Mouse (Mus musculus) embryonic facial prominence, embryonic 15.5 days (tissue): ENCODE measurements around the gene Kcnk6. TPM values are rescaled to one million over a fixed set of nuclear protein-coding genes. Genes with fewer than 3 reads are reported as not detected.
A peak's percentile ranks its signal among the peaks of the same experiment; 100 is the strongest.

Experiments used
- ATAC-seq: fragments of 200-750 bp; cut with Nextera tagmentation; 2 replicates; pipeline ENCODE4 v1.8.0; 2017; ENCODE audit warnings: low read depth, moderate TSS enrichment; ENCODE audit not compliant: insufficient number of reproducible peaks, low FRiP score, low TSS enrichment
- H3K27ac ChIP-seq: fragments of 300-500 bp; sonication (generic); replicated peaks from 2 replicates; pipeline ENCODE4 v1.5.1; 2015; ENCODE audit warnings: mild to moderate bottlenecking, inconsistent platforms
- H3K27me3 ChIP-seq: fragments of 300-500 bp; sonication (generic); 2 replicates; pipeline ENCODE4 v1.6.1; 2015; ENCODE audit warnings: inconsistent platforms
- H3K36me3 ChIP-seq: fragments of 300-500 bp; sonication (generic); 2 replicates; pipeline ENCODE4 v1.6.1; 2015; ENCODE audit warnings: mild to moderate bottlenecking, inconsistent platforms
- H3K4me1 ChIP-seq: fragments of 300-500 bp; sonication (generic); 2 replicates; pipeline ENCODE4 v1.6.1; 2015; ENCODE audit warnings: inconsistent platforms
- H3K4me2 ChIP-seq: fragments of 300-500 bp; sonication (generic); replicated peaks from 2 replicates; pipeline ENCODE4 v1.6.1; 2015; ENCODE audit warnings: mild to moderate bottlenecking, inconsistent platforms
- H3K4me3 ChIP-seq: fragments of 300-500 bp; sonication (generic); replicated peaks from 2 replicates; pipeline ENCODE4 v1.5.1; 2015; ENCODE audit warnings: mild to moderate bottlenecking, inconsistent platforms
- H3K9ac ChIP-seq: fragments of 300-500 bp; sonication (generic); 2 replicates; pipeline ENCODE4 v1.6.1; 2015; ENCODE audit warnings: inconsistent platforms
- H3K9me3 ChIP-seq: fragments of 300-500 bp; sonication (generic); replicated peaks from 2 replicates; pipeline ENCODE4 v1.6.1; 2016; ENCODE audit warnings: inconsistent platforms
- WGBS: fragments of 180-500 bp; shearing (Covaris S2); methylation state at CpG from one replicate; pipeline ENCODE4 v1.1.7; 2015; 5-methylcytosine and 5-hydroxymethylcytosine counted together
- polyA plus RNA-seq: library from polyadenylated mRNA; unstranded; fragments of >200 nt; fragmentation: Nextera tagmentation; extraction: Ambion mirVana; gene quantifications from 2 replicates; pipeline ENCODE4 v1.2.1, GENCODE M21; 2015

Gene Kcnk6
- polyA plus RNA-seq, 1 experiment from 2014 or later, result 3.3 TPM

GRCm38 (mm10) chr7:29265636-29266035 lies 33.3 kb upstream of the Kcnk6 start:
- 68% methylated on average over 7 of the region's 7 CpGs for WGBS
- Histone ChIP-seq H3K27me3 (no peaks in the 10 kb centered on the region), H3K4me3 (no peak overlapping the region), H3K4me2 (no peak overlapping the region), H3K9me3 (no peaks in the 10 kb centered on the region), H3K36me3 (no peaks in the 10 kb centered on the region), H3K4me1 (peaks cover 14% of the 10 kb centered on the region; the same call in 1 of the 2 replicates), H3K9ac (no peak overlapping the region), H3K27ac (no peak overlapping the region)
- ATAC-seq, result no peak

GRCm38 (mm10) chr7:29263831-29264230 lies 31.5 kb upstream of the Kcnk6 start:
- H3K9me3 ChIP-seq, result no peaks in the 10 kb centered on the region
- H3K4me2 ChIP-seq, result no peak overlapping the region
- H3K27me3 ChIP-seq, result no peaks in the 10 kb centered on the region
- peaks cover 16% of the 10 kb centered on the region for H3K4me1 ChIP-seq
- no peak overlapping the region for H3K27ac ChIP-seq
- no peak overlapping the region for H3K9ac ChIP-seq
- 76% methylated on average over 3 of the region's 3 CpGs for WGBS
- no peak for ATAC-seq
- no peaks in the 10 kb centered on the region for H3K36me3 ChIP-seq
- H3K4me3 ChIP-seq, result no peak overlapping the region

DNA sequence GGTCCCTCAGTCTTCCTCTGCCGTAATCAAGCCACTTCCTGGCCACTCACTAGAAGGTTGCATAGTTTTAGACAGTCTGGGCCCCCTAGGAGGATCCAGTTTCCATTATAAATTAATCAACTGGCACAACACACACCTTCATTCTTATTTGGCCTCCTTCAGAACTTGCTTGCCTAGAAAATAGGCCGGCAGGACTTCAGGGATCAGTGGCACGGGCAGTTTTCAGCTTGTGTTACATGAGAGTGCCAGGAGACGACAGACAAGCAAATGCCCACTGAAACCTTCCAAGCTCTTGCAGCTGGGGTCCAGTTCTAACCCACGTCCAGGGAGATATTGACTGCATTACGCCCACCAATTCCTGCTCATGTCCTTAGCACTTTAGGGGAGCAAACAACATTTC lies 29.8 kb upstream of the Kcnk6 start:
- Histone ChIP-seq H3K4me1 (peaks cover 21% of the 10 kb centered on the region), H3K27ac (no peak overlapping the region), H3K4me2 (no peak overlapping the region), H3K36me3 (no peaks in the 10 kb centered on the region), H3K9ac (no peak overlapping the region), H3K9me3 (no peaks in the 10 kb centered on the region), H3K27me3 (no peaks in the 10 kb centered on the region), H3K4me3 (no peak overlapping the region)
- whole genome bisulfite sequencing, result 60% methylated on average over 6 of the region's 6 CpGs
- no peak for ATAC-seq

- H3K27ac ChIP-seq, result peak overlapping the region; percentile 51; the same call in 1 of the 2 replicates
- no peak overlapping the region for H3K4me2 ChIP-seq
- no peak for ATAC-seq
- no peaks in the 10 kb centered on the region for H3K27me3 ChIP-seq
- H3K9me3 ChIP-seq, result no peaks in the 10 kb centered on the region
- no peak overlapping the region for H3K4me3 ChIP-seq
- 71% methylated on average over 10 of the region's 10 CpGs for WGBS
- no peaks in the 10 kb centered on the region for H3K36me3 ChIP-seq
- no peak overlapping the region for H3K9ac ChIP-seq
- H3K4me1 ChIP-seq, result peaks cover 18% of the 10 kb centered on the region
These were observed 27.7 kb upstream of the Kcnk6 start for GRCm38 (mm10) chr7:29259781-29260730.

DNA sequence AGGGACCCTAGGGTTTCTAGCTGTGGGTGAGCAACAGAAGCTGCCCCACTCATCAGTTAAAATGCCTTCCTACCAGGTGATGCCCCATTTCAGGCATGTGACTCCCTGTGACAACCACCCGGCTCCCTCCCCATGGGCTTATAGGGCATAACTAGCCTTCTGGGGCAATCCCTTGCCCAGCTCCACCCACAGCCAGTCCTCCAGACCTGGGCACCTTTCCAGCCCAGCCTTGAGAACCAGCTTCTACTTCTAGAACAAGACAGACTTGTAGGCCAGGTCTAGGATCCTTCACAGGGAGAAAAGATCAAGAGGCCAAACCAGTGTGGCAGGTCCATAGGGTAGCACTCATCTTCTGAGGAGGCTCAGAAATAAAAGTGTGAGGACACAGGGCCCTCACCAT lies 25.1 kb upstream of the Kcnk6 start:
- no peak for ATAC-seq
- Histone ChIP-seq H3K36me3 (no peaks in the 10 kb centered on the region), H3K27ac (peak overlapping the region; percentile 34), H3K27me3 (no peaks in the 10 kb centered on the region), H3K4me1 (peaks cover 23% of the 10 kb centered on the region), H3K9me3 (no peaks in the 10 kb centered on the region), H3K4me3 (no peak overlapping the region), H3K9ac (no peak overlapping the region), H3K4me2 (no peak overlapping the region)
- 80% methylated on average over 1 of the region's 1 CpGs for WGBS

DNA sequence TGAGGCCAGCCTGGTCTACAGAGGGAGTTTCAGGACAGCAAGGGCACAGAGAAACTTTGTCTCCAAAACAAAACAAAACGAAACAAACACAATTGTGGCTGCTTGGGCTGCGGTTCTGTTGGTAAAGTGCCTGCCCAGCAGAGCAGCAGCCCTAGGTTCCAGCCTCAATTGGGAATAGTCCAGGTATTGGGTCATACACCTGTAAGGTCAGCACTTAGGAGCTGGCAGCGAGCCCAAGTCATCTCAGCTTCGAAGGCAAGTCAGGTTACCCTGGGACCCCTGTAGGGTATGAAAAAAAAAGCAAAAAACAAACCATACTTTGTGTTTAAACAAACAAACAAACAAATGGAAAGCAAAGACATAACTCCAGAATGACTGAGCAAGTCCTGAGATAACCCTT lies 23.6 kb upstream of the Kcnk6 start:
- H3K4me3 ChIP-seq, result no peak overlapping the region
- no peak overlapping the region for H3K27ac ChIP-seq
- no peaks in the 10 kb centered on the region for H3K36me3 ChIP-seq
- H3K4me2 ChIP-seq, result no peak overlapping the region
- WGBS, result 74% methylated on average over 4 of the region's 4 CpGs
- peaks cover 21% of the 10 kb centered on the region for H3K4me1 ChIP-seq
- H3K27me3 ChIP-seq, result no peaks in the 10 kb centered on the region
- no peak overlapping the region for H3K9ac ChIP-seq
- no peak for ATAC-seq
- H3K9me3 ChIP-seq, result no peaks in the 10 kb centered on the region

DNA sequence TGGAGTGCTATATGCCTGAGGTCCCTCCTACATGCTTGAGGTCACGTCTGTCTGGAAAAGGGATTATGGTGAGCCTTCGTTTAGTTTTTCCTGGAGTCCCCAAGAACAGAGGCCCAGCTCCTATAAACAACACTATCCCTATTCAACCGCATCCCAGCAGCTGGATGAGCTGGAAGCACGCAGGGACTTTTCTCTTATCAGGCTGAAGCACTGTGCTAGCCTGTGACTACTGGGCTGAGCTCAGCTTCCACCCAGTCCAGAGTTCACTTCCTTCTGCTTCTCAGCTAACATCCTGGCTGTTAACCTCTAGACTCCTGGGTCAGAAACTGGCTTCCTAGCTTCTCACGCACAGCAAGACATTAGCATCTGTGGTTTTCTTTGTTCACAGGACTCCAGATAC lies 21.5 kb upstream of the Kcnk6 start:
- no peaks in the 10 kb centered on the region for H3K36me3 ChIP-seq
- H3K4me3 ChIP-seq, result no peak overlapping the region
- H3K27ac ChIP-seq, result no peak overlapping the region
- H3K4me2 ChIP-seq, result no peak overlapping the region
- WGBS, result 37% methylated on average over 5 of the region's 5 CpGs
- H3K9ac ChIP-seq, result no peak overlapping the region
- ATAC-seq, result no peak
- no peaks in the 10 kb centered on the region for H3K9me3 ChIP-seq
- peaks cover 19% of the 10 kb centered on the region; the same call in 1 of the 2 replicates for H3K4me1 ChIP-seq
- H3K27me3 ChIP-seq, result no peaks in the 10 kb centered on the region

GRCm38 (mm10) chr7:29251166-29251565 lies 18.9 kb upstream of the Kcnk6 start:
- Histone ChIP-seq H3K9ac (no peak overlapping the region), H3K36me3 (0 out of 2 replicates have a peak, but pooled peaks cover 9% of the 10 kb centered on the region), H3K4me3 (no peak overlapping the region), H3K4me1 (peaks cover 27% of the 10 kb centered on the region), H3K27ac (no peak overlapping the region), H3K4me2 (no peak overlapping the region), H3K27me3 (no peaks in the 10 kb centered on the region), H3K9me3 (no peaks in the 10 kb centered on the region)
- ATAC-seq, result no peak
- WGBS, result 71% methylated on average over 3 of the region's 3 CpGs

DNA sequence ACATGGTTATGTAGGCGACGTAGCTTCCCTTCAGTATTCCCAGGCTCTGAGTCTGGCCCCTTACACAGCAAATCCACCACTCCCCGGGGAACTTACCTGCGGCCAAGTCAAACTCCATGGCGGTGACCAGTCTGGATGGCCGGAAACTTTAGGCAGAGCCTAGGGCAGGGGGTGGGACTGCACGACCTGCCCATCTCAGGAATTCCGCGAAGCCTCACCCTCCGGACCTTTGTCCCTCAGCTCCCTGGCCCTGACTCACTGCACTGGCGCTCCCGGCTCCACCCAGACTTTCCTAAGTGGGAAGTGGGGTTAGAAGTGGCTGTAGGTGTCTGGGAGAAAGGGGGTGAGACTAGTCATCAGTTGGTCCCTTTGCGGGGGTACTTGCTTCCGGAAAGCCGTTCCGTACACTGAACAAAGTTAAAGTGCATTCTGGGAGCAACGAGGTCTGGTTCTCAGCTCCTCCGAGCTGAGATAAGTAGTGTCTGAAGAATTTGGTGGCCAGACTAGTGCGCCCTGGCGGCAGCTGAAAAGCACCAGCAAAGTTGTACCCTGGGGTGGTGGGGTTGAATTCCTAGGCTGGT lies 16.0 kb upstream of the Kcnk6 start, which contains the start of gene 2200002D01Rik:
Gene 2200002D01Rik (minus strand): TSS at position 206 of the 581 bp plus-strand sequence.
- WGBS, result 15% methylated on average over 20 of the region's 20 CpGs
- Histone ChIP-seq H3K4me2 (peak within 1 kb of the TSS; percentile 44), H3K9ac (no peak within 1 kb of the TSS), H3K9me3 (no peaks in the 10 kb centered on the region), H3K27ac (peak within 1 kb of the TSS; percentile 41; the same call in 1 of the 2 replicates), H3K36me3 (peaks cover 29% of the 10 kb centered on the region), H3K27me3 (no peaks in the 10 kb centered on the region), H3K4me1 (peaks cover 23% of the 10 kb centered on the region), H3K4me3 (peak within 1 kb of the TSS; percentile 26)
- ATAC-seq, result 0 out of 2 replicates have a peak, but pooled peaks have one; percentile 3

DNA sequence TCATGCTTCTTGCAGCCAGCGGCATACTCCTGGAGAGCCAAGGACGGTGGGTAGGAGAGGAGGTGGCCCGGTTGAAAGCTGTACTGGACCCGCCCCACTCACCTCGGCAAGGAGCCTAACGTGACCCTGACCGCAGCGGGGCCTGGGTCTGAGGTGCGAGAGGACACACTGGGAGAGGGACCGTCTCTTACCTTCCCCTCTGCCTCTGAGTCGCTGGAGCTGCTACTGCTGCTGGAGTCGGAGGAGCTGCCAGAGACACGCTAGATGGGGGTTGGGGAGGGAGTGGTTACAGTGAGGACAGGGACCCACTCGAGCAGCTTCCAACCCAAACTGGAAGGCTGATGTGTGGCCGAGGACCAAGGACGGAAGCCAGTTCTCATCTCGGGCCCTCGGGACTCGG lies 15.4 kb upstream of the Kcnk6 start:
- H3K27me3 ChIP-seq, result no peaks in the 10 kb centered on the region
- H3K4me2 ChIP-seq, result peak overlapping the region; percentile 44
- H3K9me3 ChIP-seq, result no peaks in the 10 kb centered on the region
- H3K27ac ChIP-seq, result no peak overlapping the region
- H3K4me3 ChIP-seq, result peak overlapping the region; percentile 26
- peaks cover 29% of the 10 kb centered on the region for H3K36me3 ChIP-seq
- H3K4me1 ChIP-seq, result peaks cover 19% of the 10 kb centered on the region
- no peak overlapping the region for H3K9ac ChIP-seq
- no peak for ATAC-seq
- 13% methylated on average over 19 of the region's 19 CpGs for WGBS

DNA sequence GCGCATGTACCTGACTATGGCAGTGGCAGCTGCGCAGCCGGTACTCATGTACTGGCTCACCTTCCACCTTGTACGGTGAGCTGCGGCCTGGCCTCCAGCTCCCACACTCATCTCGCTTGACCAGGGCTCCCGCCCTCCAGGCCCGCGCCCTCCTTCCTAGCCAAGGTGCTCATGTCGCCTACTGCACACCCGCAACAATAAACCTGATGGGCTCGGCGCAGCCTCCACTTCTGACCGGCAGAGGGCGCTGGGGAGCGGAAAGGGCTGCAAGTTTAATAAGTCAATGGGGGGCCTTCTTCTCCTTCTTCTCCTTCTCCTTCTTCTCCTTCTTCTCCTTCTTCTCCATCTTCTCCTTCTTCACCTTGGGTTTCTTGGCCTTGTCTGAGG lies 15.0 kb upstream of the Kcnk6 start:
- Histone ChIP-seq H3K4me3 (peak overlapping the region; percentile 26), H3K27me3 (no peaks in the 10 kb centered on the region), H3K9me3 (no peaks in the 10 kb centered on the region), H3K36me3 (peaks cover 29% of the 10 kb centered on the region), H3K27ac (no peak overlapping the region), H3K4me1 (peaks cover 19% of the 10 kb centered on the region), H3K9ac (no peak overlapping the region), H3K4me2 (peak overlapping the region; percentile 44)
- ATAC-seq, result no peak
- 33% methylated on average over 16 of the region's 16 CpGs for WGBS
